Mouse (Mus musculus) midbrain, embryonic 10.5 days (tissue): Measurements from ENCODE around the gene Ankrd26. TPM values are rescaled to one million over a fixed set of nuclear protein-coding genes. Genes with fewer than 3 reads are reported as not detected.

Source experiments
- DNase-seq: peaks from one replicate; pipeline ENCODE4 v3.0.0-alpha.2; 2017; ENCODE audit warnings: low spot score
- H3K27ac ChIP-seq: fragments of 300-500 bp; sonication (generic); replicated peaks from 2 replicates; pipeline ENCODE4 v1.5.1; 2016; ENCODE audit warnings: mild to moderate bottlenecking
- H3K27me3 ChIP-seq: fragments of 300-500 bp; sonication (generic); 2 replicates; pipeline ENCODE4 v1.6.1; 2016; ENCODE audit warnings: low read depth, mild to moderate bottlenecking; ENCODE audit not compliant: poor library complexity, severe bottlenecking
- H3K36me3 ChIP-seq: fragments of 300-500 bp; sonication (generic); 2 replicates; pipeline ENCODE4 v1.6.1; 2016; ENCODE audit warnings: mild to moderate bottlenecking, moderate library complexity
- H3K4me1 ChIP-seq: fragments of 300-500 bp; sonication (generic); 2 replicates; pipeline ENCODE4 v1.6.1; 2016
- H3K4me3 ChIP-seq: fragments of 300-500 bp; sonication (generic); 2 replicates; pipeline ENCODE4 v1.5.1; 2016; ENCODE audit warnings: mild to moderate bottlenecking, moderate library complexity
- H3K9me3 ChIP-seq: fragments of 300-500 bp; sonication (generic); replicated peaks from 2 replicates; pipeline ENCODE4 v1.6.1; 2016; ENCODE audit warnings: mild to moderate bottlenecking
- WGBS: fragments of 180-500 bp; shearing (Covaris S2); methylation state at CpG from one replicate; pipeline ENCODE4 v1.1.7; 2016; 5-methylcytosine and 5-hydroxymethylcytosine counted together
- polyA plus RNA-seq: library from polyadenylated mRNA; unstranded; fragments of >200 nt; fragmentation: Nextera tagmentation; extraction: Ambion mirVana; gene quantifications from 2 replicates; pipeline ENCODE4 v1.2.1, GENCODE M21; 2016

The Ankrd26 gene
- polyA plus RNA-seq, 1 experiment from 2014 or later, result 17.5 TPM

DNA sequence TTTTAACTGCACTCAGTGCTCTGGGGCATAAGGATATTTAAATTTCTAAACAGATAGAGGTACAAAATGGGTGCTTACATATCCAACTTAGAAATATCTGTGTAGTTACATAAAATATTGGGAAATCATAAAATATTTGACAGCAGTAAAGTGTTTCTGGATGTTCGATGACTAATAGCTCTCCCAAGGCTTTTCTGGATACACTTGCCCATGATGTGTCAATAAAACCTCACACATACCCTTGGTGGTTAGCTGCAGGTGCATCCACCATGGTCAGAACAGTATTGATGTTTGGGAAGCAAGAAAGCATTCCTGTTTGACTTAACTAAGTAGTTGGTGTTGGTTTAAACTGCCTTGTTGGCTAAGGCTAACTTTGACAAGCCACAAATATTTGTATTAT, 104.3 kb downstream of the Ankrd26 start:
- Histone ChIP-seq H3K36me3 (no peaks in the 10 kb centered on the region), H3K4me3 (no peak overlapping the region), H3K27me3 (no peaks in the 10 kb centered on the region; the same call in 1 of the 2 replicates), H3K9me3 (no peaks in the 10 kb centered on the region), H3K27ac (no peak overlapping the region), H3K4me1 (peaks cover 23% of the 10 kb centered on the region)
- DNase-seq, result no peak
- 91% methylated on average over 1 of the region's 1 CpGs for WGBS

DNA sequence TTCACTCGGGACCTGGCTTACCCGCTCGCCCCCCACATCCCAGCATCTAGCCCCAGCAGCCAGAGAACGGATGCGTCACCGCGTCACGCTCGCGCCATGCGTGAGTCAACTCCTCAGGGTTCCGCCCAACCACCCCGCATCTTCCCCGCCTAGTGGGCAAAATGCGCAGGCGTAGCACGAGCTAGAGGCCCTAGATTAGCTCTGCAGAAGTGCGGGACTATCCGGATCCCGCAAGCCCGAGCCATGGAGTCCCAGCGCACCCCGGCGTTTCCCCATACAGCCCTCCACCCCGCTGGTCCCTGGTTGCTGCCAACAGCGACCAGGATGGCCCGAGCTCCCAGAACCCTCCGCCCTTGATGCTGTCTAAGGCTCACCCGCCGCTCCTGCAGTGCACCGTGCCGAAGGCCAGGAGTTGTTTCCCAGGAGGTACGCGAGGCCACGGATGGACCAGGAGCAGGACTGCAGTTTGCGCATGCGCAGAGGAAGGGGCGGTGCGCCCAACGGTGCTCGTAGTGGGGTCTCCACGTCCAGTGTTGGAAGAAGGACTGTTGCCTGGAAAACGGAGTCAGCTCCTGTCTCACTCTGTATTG, 106.9 kb downstream of the Ankrd26 start, which contains the start of gene Zfp248:
Gene Zfp248, minus strand, starts transcription at position 487 of the 590 bp plus-strand sequence.
- peak; percentile 91 for DNase-seq
- under 1% methylated on average over 43 of the region's 43 CpGs for WGBS
- Histone ChIP-seq H3K27ac (peak within 1 kb of the TSS; percentile 96), H3K4me1 (peaks cover 23% of the 10 kb centered on the region), H3K9me3 (no peaks in the 10 kb centered on the region), H3K36me3 (peaks cover 12% of the 10 kb centered on the region), H3K4me3 (peak within 1 kb of the TSS; percentile 83), H3K27me3 (no peaks in the 10 kb centered on the region; the same call in 1 of the 2 replicates)

- 53% methylated on average over 8 of the region's 8 CpGs for WGBS
- DNase-seq, result peak; percentile 15
These were observed 107.6 kb downstream of the Ankrd26 start for GRCm38 (mm10) chr6:118454452-118454851.

More at GRCm38 (mm10) chr6:118454452-118454851, 107.6 kb downstream of the Ankrd26 start:
- Histone ChIP-seq H3K27me3 (no peaks in the 10 kb centered on the region; the same call in 1 of the 2 replicates), H3K9me3 (no peaks in the 10 kb centered on the region), H3K27ac (peak overlapping the region; percentile 96), H3K4me1 (peaks cover 23% of the 10 kb centered on the region), H3K4me3 (peak overlapping the region; percentile 83), H3K36me3 (peaks cover 12% of the 10 kb centered on the region)

Other genes starting within 250 kb of the Ankrd26 start
- gene Bms1, start 142.8 kb downstream of the Ankrd26 start, polyA plus RNA-seq, result 48.0 and 48.7 TPM in 2 replicates
- 9.8 and 11.0 TPM in 2 replicates for gene Zfp248, start 106.7 kb downstream of the Ankrd26 start, polyA plus RNA-seq
- 7.6 and 8.8 TPM in 2 replicates for gene Zfp9, start 82.9 kb downstream of the Ankrd26 start, polyA plus RNA-seq